9 mouse cellular contexts compared by ENCODE assay signal in genomic region chr3:52601011-52601745, GRCm38 (mm10).
DNase-seq lines count a peak whose midpoint lies in the region; ATAC-seq lines count a peak whose summit lies in the region.
"Had no signal": no experiment of that assay in that cellular context is flagged by ENCODE, and none has a peak within 500 bp of the region (broad histone marks: within the 10 kb centered on the region; RNA-seq: fewer than 3 reads in every experiment).

No protein-coding gene starts in this region.

- H3K27ac ChIP-seq in forebrain, embryonic 14.5 days (ENCODE audit: low read depth, low read length) = no peak overlapping the region
- no peak overlapping the region for H3K27ac ChIP-seq in forebrain, embryonic 10.5 days
- H3K27ac ChIP-seq in hindbrain, embryonic 14.5 days = no peak overlapping the region
- H3K27ac ChIP-seq: limb, embryonic 15.5 days had no signal

- WGBS in forebrain, embryonic 14.5 days = 85% methylated on average over 21 of the region's 21 CpGs
- 92% methylated on average over 21 of the region's 21 CpGs for WGBS in forebrain, embryonic 10.5 days
- WGBS in hindbrain, embryonic 14.5 days = 90% methylated on average over 21 of the region's 21 CpGs

- H3K27me3 ChIP-seq in forebrain, embryonic 14.5 days (replicated peaks; ENCODE audit: control insufficient read depth, insufficient read depth, low read length) = no peaks in the 10 kb centered on the region
- no peaks in the 10 kb centered on the region; the same call in 1 of the 2 replicates for H3K27me3 ChIP-seq in forebrain, embryonic 10.5 days (ENCODE audit: poor library complexity, severe bottlenecking)
- no peaks in the 10 kb centered on the region for H3K27me3 ChIP-seq in hindbrain, embryonic 14.5 days (ENCODE audit: control insufficient read depth, insufficient read depth, low read length)

- H3K9ac ChIP-seq in forebrain, embryonic 14.5 days (ENCODE audit: low read length) = no peak overlapping the region
- H3K9ac ChIP-seq in hindbrain, embryonic 14.5 days = no peak overlapping the region
- H3K9ac ChIP-seq: limb, embryonic 15.5 days had no signal

- H3K36me3 ChIP-seq in forebrain, embryonic 14.5 days (ENCODE audit: control insufficient read depth, insufficient read depth, low read length) = no peaks in the 10 kb centered on the region
- no peaks in the 10 kb centered on the region for H3K36me3 ChIP-seq in forebrain, embryonic 10.5 days (replicated peaks)
- H3K36me3 ChIP-seq in hindbrain, embryonic 14.5 days (replicated peaks; ENCODE audit: control insufficient read depth, insufficient read depth) = no peaks in the 10 kb centered on the region
- H3K36me3 ChIP-seq: limb, embryonic 15.5 days had no signal

- DNase-seq in forebrain, embryonic 14.5 days (ENCODE audit: low spot score) = peak; percentile 31
- DNase-seq in forebrain, embryonic 10.5 days (ENCODE audit: extremely low spot score, low spot score) = no peak
- DNase-seq in brain, adult 2 months (ENCODE audit: low read depth, low spot score) = peak; percentile 94
- DNase-seq in gastrocnemius, adult 18-20 months (ENCODE audit: low spot score) = peak; percentile 99
- DNase-seq in layer of hippocampus, postnatal 14 days (ENCODE audit: low spot score in 2 of 2) = peak; percentile 72 to 86
- DNase-seq in right cerebral cortex, adult 18-20 months = peak; percentile 56
- no peak for DNase-seq in hindbrain, embryonic 14.5 days (ENCODE audit: low spot score)
- no peak for DNase-seq in B cell, adult 2 months

- no peak overlapping the region for H3K4me2 ChIP-seq in forebrain, embryonic 14.5 days (ENCODE audit: low read length)
- H3K4me2 ChIP-seq in hindbrain, embryonic 14.5 days (replicated peaks) = no peak overlapping the region
- H3K4me2 ChIP-seq: limb, embryonic 15.5 days had no signal

- no peak overlapping the region for H3K4me3 ChIP-seq in forebrain, embryonic 14.5 days (ENCODE audit: low read depth, low read length)
- H3K4me3 ChIP-seq in forebrain, embryonic 10.5 days = no peak overlapping the region
- no peak overlapping the region for H3K4me3 ChIP-seq in hindbrain, embryonic 14.5 days (replicated peaks; ENCODE audit: low read length)
- H3K4me3 ChIP-seq: limb, embryonic 15.5 days had no signal

- no peak for ATAC-seq in forebrain, embryonic 14.5 days
- ATAC-seq in hindbrain, embryonic 14.5 days (ENCODE audit: low FRiP score) = no peak

- H3K4me1 ChIP-seq in forebrain, embryonic 14.5 days (ENCODE audit: control insufficient read depth, insufficient read depth, low read length) = peaks cover 9% of the 10 kb centered on the region
- H3K4me1 ChIP-seq in forebrain, embryonic 10.5 days = peaks cover 12% of the 10 kb centered on the region
- H3K4me1 ChIP-seq in hindbrain, embryonic 14.5 days (replicated peaks; ENCODE audit: control insufficient read depth, insufficient read depth, low read length) = peaks cover 7% of the 10 kb centered on the region

- no peaks in the 10 kb centered on the region for H3K9me3 ChIP-seq in forebrain, embryonic 14.5 days (replicated peaks; ENCODE audit: control insufficient read depth, low read length)
- no peaks in the 10 kb centered on the region for H3K9me3 ChIP-seq in forebrain, embryonic 10.5 days
- H3K9me3 ChIP-seq in hindbrain, embryonic 14.5 days (ENCODE audit: control insufficient read depth, low read length) = no peaks in the 10 kb centered on the region
- H3K9me3 ChIP-seq: limb, embryonic 15.5 days had no signal

Comparison
In these comparisons a context has a peak if more than half of its experiments do, and no peak if none do; other contexts are left out.
1. DNase-seq: peak in forebrain, embryonic 14.5 days (single experiment), brain, adult 2 months (single experiment), gastrocnemius, adult 18-20 months (single experiment), layer of hippocampus, postnatal 14 days (2 of 2) and right cerebral cortex, adult 18-20 months (single experiment); none in forebrain, embryonic 10.5 days (single experiment), hindbrain, embryonic 14.5 days (single experiment) and B cell, adult 2 months (0 of 2).